Mouse (Mus musculus) testis, adult 2 months (tissue): ENCODE results near the gene Wdr1. TPM values are rescaled to one million over a fixed set of nuclear protein-coding genes. Genes with fewer than 3 reads are reported as not detected.

ENCODE experiments used
- H3K27ac ChIP-seq: fragments of 200-500 bp; 2 replicates; pipeline ENCODE4 v1.5.1; 2012; ENCODE audit warnings: low read depth, low read length; ENCODE audit not compliant: control insufficient read depth, insufficient read depth
- H3K27me3 ChIP-seq: fragments of 200-500 bp; 2 replicates; pipeline ENCODE4 v1.6.1; 2012; ENCODE audit warnings: mild to moderate bottlenecking, low read length, moderate library complexity; ENCODE audit not compliant: control insufficient read depth, insufficient read depth
- H3K36me3 ChIP-seq: fragments of 200-500 bp; 2 replicates; pipeline ENCODE4 v1.6.1; 2012; ENCODE audit warnings: mild to moderate bottlenecking, low read length; ENCODE audit not compliant: control insufficient read depth, insufficient read depth
- H3K4me1 ChIP-seq: fragments of 200-500 bp; 2 replicates; pipeline ENCODE4 v1.6.1; 2012; ENCODE audit warnings: low read length; ENCODE audit not compliant: control insufficient read depth, insufficient read depth
- H3K4me3 ChIP-seq: fragments of 200-500 bp; 2 replicates; pipeline ENCODE4 v1.5.1; 2012; ENCODE audit warnings: low read depth, mild to moderate bottlenecking, low read length, moderate library complexity, mixed read lengths; ENCODE audit not compliant: control insufficient read depth
- CTCF ChIP-seq: fragments of 200-500 bp; IDR thresholded peaks from 2 replicates; pipeline ENCODE4 v1.5.1; 2012; ENCODE audit warnings: low read depth, mild to moderate bottlenecking, inconsistent platforms, low read length, moderate library complexity; ENCODE audit not compliant: control insufficient read depth, insufficient read depth, insufficient replicate concordance
- POLR2A ChIP-seq: fragments of 200-500 bp; IDR thresholded peaks from 2 replicates; pipeline ENCODE4 v1.6.1; 2012; ENCODE audit warnings: low read depth, mild to moderate bottlenecking, inconsistent platforms, low read length, moderate library complexity; ENCODE audit not compliant: control insufficient read depth
- polyA plus RNA-seq: library from polyadenylated mRNA; depleted of rRNA; stranded (reverse); fragments of >200 nt; gene quantifications from 2 replicates; pipeline ENCODE4 v1.2.3, GENCODE M21; 2012

The Wdr1 gene
- polyA plus RNA-seq, 1 experiment = 113 TPM

- H3K36me3 ChIP-seq = no peaks in the 10 kb centered on the region
- H3K27ac ChIP-seq = no peak overlapping the region
- H3K27me3 ChIP-seq = no peaks in the 10 kb centered on the region
- H3K4me1 ChIP-seq = no peaks in the 10 kb centered on the region
- TF ChIP-seq POLR2A (no peak), CTCF (no peak)
- H3K4me3 ChIP-seq = no peak overlapping the region
Measured at GRCm38 (mm10) chr5:38504747-38505434, 58.1 kb downstream of the Wdr1 start.

- H3K36me3 ChIP-seq = no peaks in the 10 kb centered on the region
- no peak overlapping the region for H3K4me3 ChIP-seq
- no peak overlapping the region for H3K27ac ChIP-seq
- no peak for TF ChIP-seq POLR2A
- no peak for TF ChIP-seq CTCF
- no peaks in the 10 kb centered on the region for H3K4me1 ChIP-seq
- H3K27me3 ChIP-seq = no peaks in the 10 kb centered on the region
Measured at GRCm38 (mm10) chr5:38504116-38504515, 58.9 kb downstream of the Wdr1 start.

- H3K4me1 ChIP-seq = no peaks in the 10 kb centered on the region
- TF ChIP-seq POLR2A (no peak), CTCF (no peak)
- no peaks in the 10 kb centered on the region for H3K27me3 ChIP-seq
- H3K27ac ChIP-seq = no peak within 1 kb of the TSS
- no peak within 1 kb of the TSS for H3K4me3 ChIP-seq
- H3K36me3 ChIP-seq = no peaks in the 10 kb centered on the region
Measured at GRCm38 (mm10) chr5:38502992-38503391, 60.0 kb downstream of the Wdr1 start, which contains the start of gene Slc2a9. Gene Slc2a9, minus strand, starts transcription at chr5:38503143.

GRCm38 (mm10) chr5:38500043-38500442 lies 63.0 kb downstream of the Wdr1 start:
- TF ChIP-seq CTCF (no peak), POLR2A (no peak)
- Histone ChIP-seq H3K27ac (no peak overlapping the region), H3K27me3 (no peaks in the 10 kb centered on the region), H3K4me3 (no peak overlapping the region), H3K36me3 (no peaks in the 10 kb centered on the region), H3K4me1 (no peaks in the 10 kb centered on the region)

- Histone ChIP-seq H3K36me3 (no peaks in the 10 kb centered on the region), H3K27ac (no peak overlapping the region), H3K4me3 (no peak overlapping the region), H3K4me1 (no peaks in the 10 kb centered on the region), H3K27me3 (no peaks in the 10 kb centered on the region)
- TF ChIP-seq POLR2A = no peak
- TF ChIP-seq CTCF = no peak
Measured at GRCm38 (mm10) chr5:38499316-38499811, 63.7 kb downstream of the Wdr1 start.

GRCm38 (mm10) chr5:38498479-38498878 lies 64.5 kb downstream of the Wdr1 start:
- Histone ChIP-seq H3K4me3 (no peak overlapping the region), H3K36me3 (no peaks in the 10 kb centered on the region), H3K27me3 (no peaks in the 10 kb centered on the region), H3K4me1 (no peaks in the 10 kb centered on the region), H3K27ac (no peak overlapping the region)
- no peak for TF ChIP-seq CTCF
- no peak for TF ChIP-seq POLR2A

GRCm38 (mm10) chr5:38496491-38497057 lies 66.4 kb downstream of the Wdr1 start:
- no peaks in the 10 kb centered on the region for H3K27me3 ChIP-seq
- no peaks in the 10 kb centered on the region for H3K4me1 ChIP-seq
- no peaks in the 10 kb centered on the region for H3K36me3 ChIP-seq
- H3K27ac ChIP-seq = no peak overlapping the region
- TF ChIP-seq CTCF (no peak), POLR2A (no peak)
- H3K4me3 ChIP-seq = no peak overlapping the region

GRCm38 (mm10) chr5:38493890-38494289 lies 69.1 kb downstream of the Wdr1 start:
- H3K4me3 ChIP-seq = no peak overlapping the region
- TF ChIP-seq POLR2A = no peak
- no peak for TF ChIP-seq CTCF
- H3K27me3 ChIP-seq = no peaks in the 10 kb centered on the region
- no peaks in the 10 kb centered on the region for H3K4me1 ChIP-seq
- H3K36me3 ChIP-seq = no peaks in the 10 kb centered on the region
- no peak overlapping the region for H3K27ac ChIP-seq
